8 mouse cellular contexts compared by ENCODE assay signal in genomic region chr8:74853488-74853887, GRCm38 (mm10). TPM values are rescaled to one million over a fixed set of nuclear protein-coding genes. Genes with fewer than 3 reads are reported as not detected.
DNase-seq lines count a peak whose midpoint lies in the region; ATAC-seq lines count a peak whose summit lies in the region.

No protein-coding gene starts in this region.

- no peak overlapping the region for H3K4me2 ChIP-seq in hindbrain, embryonic 11.5 days (replicated peaks; ENCODE audit: low read depth, low read length)
- H3K4me2 ChIP-seq in midbrain, embryonic 13.5 days (replicated peaks) = no peak overlapping the region

- no peaks in the 10 kb centered on the region for H3K4me1 ChIP-seq in hindbrain, embryonic 11.5 days (replicated peaks; ENCODE audit: control insufficient read depth, insufficient read depth, low read length)
- H3K4me1 ChIP-seq in hindbrain, embryonic 10.5 days (replicated peaks) = no peaks in the 10 kb centered on the region
- no peaks in the 10 kb centered on the region for H3K4me1 ChIP-seq in midbrain, embryonic 13.5 days (replicated peaks)

- no peaks in the 10 kb centered on the region for H3K27me3 ChIP-seq in hindbrain, embryonic 11.5 days (ENCODE audit: control insufficient read depth, insufficient read depth, low read length)
- no peaks in the 10 kb centered on the region for H3K27me3 ChIP-seq in hindbrain, embryonic 10.5 days (ENCODE audit: insufficient read depth, poor library complexity, severe bottlenecking)
- H3K27me3 ChIP-seq in midbrain, embryonic 13.5 days = no peaks in the 10 kb centered on the region

- peak; percentile 54 for DNase-seq in hindbrain, embryonic 11.5 days (ENCODE audit: low spot score)
- no peak for DNase-seq in hindbrain, embryonic 10.5 days (ENCODE audit: low spot score)
- DNase-seq in MN1 (ENCODE audit: low spot score) = peak; percentile 24
- peak; percentile 29 to 47 for DNase-seq in cerebellum, postnatal 36 days
- DNase-seq in hindlimb bud, embryonic 11.5 days (ENCODE audit: extremely low spot score, low read depth, low spot score) = peak; percentile 6
- no peak for DNase-seq in ovary, postnatal 36 days (ENCODE audit: low spot score)
- DNase-seq in spleen, postnatal 4 days (ENCODE audit: low spot score in 2 of 2) = no peak

- no peak overlapping the region for H3K9ac ChIP-seq in hindbrain, embryonic 11.5 days (ENCODE audit: low read depth, low read length)
- H3K9ac ChIP-seq in midbrain, embryonic 13.5 days (replicated peaks) = no peak overlapping the region

- H3K9me3 ChIP-seq in hindbrain, embryonic 11.5 days (ENCODE audit: control insufficient read depth, low read length) = no peaks in the 10 kb centered on the region
- no peaks in the 10 kb centered on the region for H3K9me3 ChIP-seq in hindbrain, embryonic 10.5 days
- H3K9me3 ChIP-seq in midbrain, embryonic 13.5 days = no peaks in the 10 kb centered on the region

- no peak overlapping the region for H3K27ac ChIP-seq in hindbrain, embryonic 11.5 days (ENCODE audit: low read depth, low read length)
- no peak overlapping the region for H3K27ac ChIP-seq in hindbrain, embryonic 10.5 days
- no peak overlapping the region for H3K27ac ChIP-seq in midbrain, embryonic 13.5 days

- 26% methylated on average over 5 of the region's 5 CpGs for WGBS in hindbrain, embryonic 11.5 days
- 33% methylated on average over 5 of the region's 5 CpGs for WGBS in hindbrain, embryonic 10.5 days
- 35% methylated on average over 5 of the region's 5 CpGs for WGBS in midbrain, embryonic 13.5 days

- no peak overlapping the region for H3K4me3 ChIP-seq in hindbrain, embryonic 11.5 days (ENCODE audit: low read depth, low read length)
- no peak overlapping the region for H3K4me3 ChIP-seq in hindbrain, embryonic 10.5 days
- no peak overlapping the region for H3K4me3 ChIP-seq in midbrain, embryonic 13.5 days (replicated peaks)

- H3K36me3 ChIP-seq in hindbrain, embryonic 11.5 days (ENCODE audit: control insufficient read depth, insufficient read depth, low read length) = no peaks in the 10 kb centered on the region
- H3K36me3 ChIP-seq in hindbrain, embryonic 10.5 days = no peaks in the 10 kb centered on the region
- H3K36me3 ChIP-seq in midbrain, embryonic 13.5 days = no peaks in the 10 kb centered on the region

- peak; percentile 62 for ATAC-seq in hindbrain, embryonic 11.5 days (ENCODE audit: low FRiP score)
- ATAC-seq in midbrain, embryonic 13.5 days = peak; percentile 64

RNA-seq across cellular contexts. Expression of gene Isx, which starts 19.5 kb away (rescaled TPM):
- polyA plus RNA-seq in hindbrain, embryonic 11.5 days (2014; fragmentation: Nextera tagmentation; extraction: Ambion mirVana) = not detected in 2 replicates
- not detected in 2 replicates for polyA plus RNA-seq in hindbrain, embryonic 10.5 days (2016; fragmentation: Nextera tagmentation; extraction: Ambion mirVana)
- not detected in 2 replicates for polyA plus RNA-seq in midbrain, embryonic 13.5 days (2015; fragmentation: Nextera tagmentation; extraction: Ambion mirVana)

Comparison
In these comparisons a context has a peak if more than half of its experiments do, and no peak if none do; other contexts are left out.
1. DNase-seq: peak in hindbrain, embryonic 11.5 days (single experiment), MN1 (single experiment), cerebellum, postnatal 36 days (2 of 2) and hindlimb bud, embryonic 11.5 days (single experiment); none in hindbrain, embryonic 10.5 days (single experiment), ovary, postnatal 36 days (single experiment) and spleen, postnatal 4 days (0 of 2).